Mouse (Mus musculus) gonadal fat pad, adult 2 months (tissue): Measurements from ENCODE around the gene Map1b. TPM values are rescaled to one million over a fixed set of nuclear protein-coding genes. Genes with fewer than 3 reads are reported as not detected.

Source experiments
- polyA plus RNA-seq: library from polyadenylated mRNA; depleted of rRNA; stranded (reverse); fragments of >200 nt; gene quantifications from 2 replicates; pipeline ENCODE4 v1.2.3, GENCODE M21; 2012; rRNA removed

Gene Map1b
- polyA plus RNA-seq, 1 experiment = 9.1 TPM

Other genes starting within 250 kb of the Map1b start
- 11.1 and 11.2 TPM in 2 replicates for gene Ptcd2, start 171.8 kb downstream of the Map1b start, polyA plus RNA-seq
- gene Mrps27, start 171.8 kb downstream of the Map1b start, polyA plus RNA-seq = 15.0 and 15.3 TPM in 2 replicates